In the genomic region with DNA sequence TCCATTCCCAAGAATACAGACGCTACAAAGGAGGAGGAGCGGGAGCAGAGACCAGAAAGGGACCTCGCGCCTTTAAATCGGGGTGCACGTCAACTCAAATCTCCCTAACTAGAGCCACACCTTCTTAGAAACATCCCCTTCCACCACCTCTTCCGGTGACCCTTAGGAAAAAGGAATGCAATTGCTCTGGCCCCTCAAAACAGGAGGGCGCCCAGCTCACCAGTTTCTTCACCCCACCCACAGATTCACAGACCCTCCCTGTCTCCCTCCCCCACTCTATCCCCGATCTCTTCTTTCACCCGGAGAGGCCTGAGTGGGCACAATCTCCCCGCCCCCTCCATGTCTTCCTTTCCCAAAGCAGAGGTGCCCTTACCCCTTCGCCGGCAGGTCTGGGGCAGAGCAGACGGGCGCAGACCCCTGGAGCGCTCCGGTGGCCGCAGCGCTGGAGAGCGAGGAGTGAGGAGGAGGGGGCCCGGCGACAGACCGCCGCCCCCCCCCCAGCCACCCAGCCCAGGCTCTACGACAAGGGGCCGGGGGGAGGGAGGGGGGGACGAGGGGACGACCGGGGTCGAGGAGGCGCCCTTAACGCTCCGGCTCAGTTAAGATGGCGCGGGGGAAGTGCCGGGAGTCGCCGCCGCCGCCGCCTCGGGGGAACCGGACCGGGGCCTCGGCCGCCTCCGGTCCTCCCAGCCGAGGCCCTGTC, we compare ENCODE assay signal across 8 mouse cellular contexts. TPM values are rescaled to one million over a fixed set of nuclear protein-coding genes. Genes with fewer than 3 reads are reported as not detected.
DNase-seq lines count a peak whose midpoint lies in the region; ATAC-seq and TF ChIP-seq lines count a peak whose summit lies in the region.

No protein-coding gene starts in this region.

- H3K4me2 ChIP-seq in embryonic facial prominence, embryonic 11.5 days (ENCODE audit: low read depth, low read length) = peak overlapping the region; percentile 48
- peak overlapping the region; percentile 94 for H3K4me2 ChIP-seq in liver, embryonic 13.5 days
- peak overlapping the region; percentile 83 for H3K4me2 ChIP-seq in stomach, embryonic 15.5 days

- peak overlapping the region; percentile 92 for H3K4me3 ChIP-seq in C2C12 (ENCODE audit: insufficient read depth, poor library complexity, severe bottlenecking)
- peak overlapping the region; percentile 100 for H3K4me3 ChIP-seq in embryonic facial prominence, embryonic 11.5 days (ENCODE audit: low read depth, low read length)
- H3K4me3 ChIP-seq in liver, embryonic 13.5 days (replicated peaks) = peak overlapping the region; percentile 100
- H3K4me3 ChIP-seq in stomach, embryonic 15.5 days (replicated peaks) = peak overlapping the region; percentile 99

- H3K79me3 ChIP-seq in C2C12 (ENCODE audit: low read depth) = peaks cover 49% of the 10 kb centered on the region

- H3K9me3 ChIP-seq in embryonic facial prominence, embryonic 11.5 days (replicated peaks; ENCODE audit: control insufficient read depth, low read length) = no peaks in the 10 kb centered on the region
- no peaks in the 10 kb centered on the region for H3K9me3 ChIP-seq in liver, embryonic 13.5 days (replicated peaks)
- H3K9me3 ChIP-seq in stomach, embryonic 15.5 days = no peaks in the 10 kb centered on the region

- H3K27me3 ChIP-seq in C2C12 (ENCODE audit: control insufficient read depth, insufficient read depth, insufficient read length) = no peaks in the 10 kb centered on the region
- no peaks in the 10 kb centered on the region for H3K27me3 ChIP-seq in embryonic facial prominence, embryonic 11.5 days (ENCODE audit: control insufficient read depth, insufficient read depth, low read length)
- H3K27me3 ChIP-seq in liver, embryonic 13.5 days = no peaks in the 10 kb centered on the region
- no peaks in the 10 kb centered on the region for H3K27me3 ChIP-seq in stomach, embryonic 15.5 days (replicated peaks)

- peaks cover 58% of the 10 kb centered on the region for H3K79me2 ChIP-seq in C2C12 (ENCODE audit: control insufficient read depth, insufficient read depth)

- H3K9ac ChIP-seq in embryonic facial prominence, embryonic 11.5 days (replicated peaks; ENCODE audit: low read length) = peak overlapping the region; percentile 99
- H3K9ac ChIP-seq in liver, embryonic 13.5 days = peak overlapping the region; percentile 99
- H3K9ac ChIP-seq in stomach, embryonic 15.5 days = peak overlapping the region; percentile 98

- peak; percentile 67 for ATAC-seq in embryonic facial prominence, embryonic 11.5 days (replicated peaks; ENCODE audit: insufficient number of reproducible peaks, low FRiP score, low TSS enrichment, low read depth)
- ATAC-seq in liver, embryonic 13.5 days (ENCODE audit: low read depth) = peak; percentile 35
- peak; percentile 30 for ATAC-seq in stomach, embryonic 15.5 days (ENCODE audit: insufficient read depth, low FRiP score, low read depth)

- H3ac ChIP-seq in C2C12 (ENCODE audit: control insufficient read depth, insufficient read length, low read depth) = peak overlapping the region; percentile 77

- WGBS in embryonic facial prominence, embryonic 11.5 days = 0% methylated on average over 24 of the region's 48 CpGs
- whole genome bisulfite sequencing in liver, embryonic 13.5 days (ENCODE audit: insufficient replicate concordance) = under 1% methylated on average over 38 of the region's 48 CpGs
- under 1% methylated on average over 42 of the region's 48 CpGs for WGBS in stomach, embryonic 15.5 days

- peaks cover 12% of the 10 kb centered on the region for H3K36me3 ChIP-seq in C2C12 (ENCODE audit: control insufficient read depth, insufficient read depth)
- no peaks in the 10 kb centered on the region for H3K36me3 ChIP-seq in embryonic facial prominence, embryonic 11.5 days (replicated peaks; ENCODE audit: control insufficient read depth, insufficient read depth, low read depth, low read length)
- peaks cover 9% of the 10 kb centered on the region; the same call in 1 of the 2 replicates for H3K36me3 ChIP-seq in liver, embryonic 13.5 days
- H3K36me3 ChIP-seq in stomach, embryonic 15.5 days = no peaks in the 10 kb centered on the region

- DNase-seq in adrenal gland, postnatal 14 days = peak; percentile 62
- DNase-seq in embryonic facial prominence, embryonic 11.5 days (ENCODE audit: low spot score) = peak; percentile 60
- DNase-seq in heart, adult 8-10 months (ENCODE audit: low spot score) = peak; percentile 32
- peak; percentile 32 to 53 for DNase-seq in kidney, adult 8-10 months
- DNase-seq in liver, embryonic 13.5 days = peak; percentile 41
- peak; percentile 56 for DNase-seq in naive thymus-derived CD4-positive, alpha-beta T cell, adult 2 months (ENCODE audit: low read depth)

- TF ChIP-seq CTCF in C2C12 (IDR thresholded peaks at IDR 0.05; ENCODE audit: control insufficient read depth, insufficient read depth, insufficient read length) = no peak

- H3K4me1 ChIP-seq in embryonic facial prominence, embryonic 11.5 days (ENCODE audit: control insufficient read depth, insufficient read depth, low read length) = no peaks in the 10 kb centered on the region
- peaks cover 35% of the 10 kb centered on the region for H3K4me1 ChIP-seq in liver, embryonic 13.5 days (replicated peaks)
- 0 out of 2 replicates have a peak, but pooled peaks cover 3% of the 10 kb centered on the region for H3K4me1 ChIP-seq in stomach, embryonic 15.5 days

- peak overlapping the region; percentile 97 for H3K27ac ChIP-seq in embryonic facial prominence, embryonic 11.5 days (replicated peaks; ENCODE audit: low read depth, low read length)
- H3K27ac ChIP-seq in liver, embryonic 13.5 days = peak overlapping the region; percentile 94
- peak overlapping the region; percentile 95 for H3K27ac ChIP-seq in stomach, embryonic 15.5 days

TF ChIP-seq in C2C12, 6 proteins besides CTCF, POLR2A, EP300 and RAD21:
- TF ChIP-seq MAX (IDR thresholded peaks at IDR 0.05) = peak; percentile 47
- TF ChIP-seq USF1 (IDR thresholded peaks at IDR 0.05; ENCODE audit: low read depth) = no peak

RNA-seq across cellular contexts. Expression of a gene that starts 0.6 kb away (rescaled TPM):
- 5.1 TPM for polyA plus RNA-seq in C2C12 (2012; fragmentation: generic; extraction: Trizol)
- 53.6 and 53.7 TPM in 2 replicates for total RNA-seq in adrenal gland, postnatal 14 days (2021)
- polyA plus RNA-seq in embryonic facial prominence, embryonic 11.5 days (2014; fragmentation: Nextera tagmentation; extraction: Ambion mirVana) = 15.1 and 15.3 TPM in 2 replicates
- 10 to 100 TPM; 48.8 to 61.9 (median 56.1) TPM for total RNA-seq in heart, adult 8-10 months (2022)
- 4.7 and 6.0 TPM in 2 replicates for polyA plus RNA-seq in liver, embryonic 13.5 days (2015; fragmentation: Nextera tagmentation; extraction: Ambion mirVana)
- 12.4 and 13.4 TPM in 2 replicates for polyA plus RNA-seq in stomach, embryonic 15.5 days (2015; fragmentation: Nextera tagmentation; extraction: Ambion mirVana)

Comparison
In these comparisons a context has a peak if more than half of its experiments do, and no peak if none do; other contexts are left out.
1. Peak in every context shown above with its lines: DNase-seq, ATAC-seq, H3K4me3 ChIP-seq and H3K27ac ChIP-seq.